Mouse (Mus musculus) embryonic facial prominence, embryonic 13.5 days (tissue): ENCODE results near the gene Mdm2. TPM values are rescaled to one million over a fixed set of nuclear protein-coding genes. Genes with fewer than 3 reads are reported as not detected.
"Not testable (repeated sequence)": the region's sequence is repeated elsewhere in the genome, so short reads cannot be mapped to it uniquely, and the experiment has no call there.

ENCODE experiments used
- ATAC-seq: fragments of 200-750 bp; cut with Nextera tagmentation; 2 replicates; pipeline ENCODE4 v1.8.0; 2017; ENCODE audit warnings: low read depth; ENCODE audit not compliant: insufficient number of reproducible peaks, insufficient read depth, low FRiP score, low TSS enrichment
- H3K27ac ChIP-seq: fragments of 300-500 bp; sonication (generic); 2 replicates; pipeline ENCODE4 v1.5.1; 2015; ENCODE audit warnings: moderate library complexity, mild to moderate bottlenecking, inconsistent platforms
- H3K27me3 ChIP-seq: fragments of 300-500 bp; sonication (generic); 2 replicates; pipeline ENCODE4 v1.6.1; 2015; ENCODE audit warnings: mild to moderate bottlenecking, inconsistent platforms
- H3K36me3 ChIP-seq: fragments of 300-500 bp; sonication (generic); 2 replicates; pipeline ENCODE4 v1.6.1; 2015; ENCODE audit warnings: mild to moderate bottlenecking, inconsistent platforms
- H3K4me1 ChIP-seq: fragments of 300-500 bp; sonication (generic); 2 replicates; pipeline ENCODE4 v1.6.1; 2015; ENCODE audit warnings: inconsistent platforms
- H3K4me2 ChIP-seq: fragments of 300-500 bp; sonication (generic); 2 replicates; pipeline ENCODE4 v1.6.1; 2015; ENCODE audit warnings: moderate library complexity, mild to moderate bottlenecking, inconsistent platforms
- H3K4me3 ChIP-seq: fragments of 300-500 bp; sonication (generic); 2 replicates; pipeline ENCODE4 v1.5.1; 2015; ENCODE audit warnings: mild to moderate bottlenecking, inconsistent platforms
- H3K9ac ChIP-seq: fragments of 300-500 bp; sonication (generic); 2 replicates; pipeline ENCODE4 v1.6.1; 2015; ENCODE audit warnings: mild to moderate bottlenecking, inconsistent platforms
- H3K9me3 ChIP-seq: fragments of 300-500 bp; sonication (generic); 2 replicates; pipeline ENCODE4 v1.6.1; 2016; ENCODE audit warnings: inconsistent platforms
- WGBS: fragments of 180-500 bp; shearing (Covaris S2); methylation state at CpG from one replicate; pipeline ENCODE4 v1.1.7; 2015; ENCODE audit warnings: mixed read lengths; 5-methylcytosine and 5-hydroxymethylcytosine counted together
- polyA plus RNA-seq: library from polyadenylated mRNA; unstranded; fragments of >200 nt; fragmentation: Nextera tagmentation; extraction: Ambion mirVana; gene quantifications from 2 replicates; pipeline ENCODE4 v1.2.1, GENCODE M21; 2015

Mdm2 gene
- polyA plus RNA-seq, 1 experiment from 2014 or later = 49.3 TPM

GRCm38 (mm10) chr10:117738140-117738921 is 27.8 kb upstream of the Mdm2 start:
- no peak overlapping the region for H3K4me3 ChIP-seq
- ATAC-seq = no peak
- no peak overlapping the region for H3K27ac ChIP-seq
- no peak overlapping the region for H3K4me2 ChIP-seq
- WGBS = 88% methylated on average over 13 of the region's 13 CpGs
- peaks cover 10% of the 10 kb centered on the region for H3K4me1 ChIP-seq
- H3K9me3 ChIP-seq = no peaks in the 10 kb centered on the region
- H3K36me3 ChIP-seq = peaks cover 47% of the 10 kb centered on the region
- no peaks in the 10 kb centered on the region for H3K27me3 ChIP-seq
- H3K9ac ChIP-seq = no peak overlapping the region

- H3K9ac ChIP-seq, H3K27ac ChIP-seq, H3K4me2 ChIP-seq, H3K27me3 ChIP-seq, H3K9me3 ChIP-seq, H3K4me3 ChIP-seq, ATAC-seq, H3K4me1 ChIP-seq: not testable (repeated sequence)
- peaks cover 53% of the 10 kb centered on the region for H3K36me3 ChIP-seq
- 95% methylated on average over 8 of the region's 8 CpGs for WGBS
Measured at GRCm38 (mm10) chr10:117737498-117737897, 26.9 kb upstream of the Mdm2 start.

GRCm38 (mm10) chr10:117737075-117737474 is 26.5 kb upstream of the Mdm2 start:
- Histone ChIP-seq H3K9me3 (no peaks in the 10 kb centered on the region), H3K36me3 (peaks cover 54% of the 10 kb centered on the region), H3K4me1 (peaks cover 10% of the 10 kb centered on the region), H3K9ac (no peak overlapping the region), H3K27ac (no peak overlapping the region), H3K27me3 (no peaks in the 10 kb centered on the region), H3K4me2 (no peak overlapping the region), H3K4me3 (no peak overlapping the region)
- 83% methylated on average over 4 of the region's 4 CpGs for WGBS
- no peak for ATAC-seq

- Histone ChIP-seq H3K4me2 (no peak overlapping the region), H3K9me3 (no peaks in the 10 kb centered on the region), H3K4me1 (peaks cover 5% of the 10 kb centered on the region), H3K36me3 (peaks cover 54% of the 10 kb centered on the region), H3K4me3 (no peak overlapping the region), H3K9ac (no peak overlapping the region), H3K27ac (no peak overlapping the region), H3K27me3 (no peaks in the 10 kb centered on the region)
- ATAC-seq = no peak
- 91% methylated on average over 5 of the region's 5 CpGs for WGBS
Measured at GRCm38 (mm10) chr10:117736573-117736972, 26.0 kb upstream of the Mdm2 start.

- not testable (repeated sequence) for H3K4me2 ChIP-seq, ATAC-seq, H3K4me1 ChIP-seq, H3K9ac ChIP-seq, H3K27ac ChIP-seq, H3K9me3 ChIP-seq, H3K4me3 ChIP-seq, H3K27me3 ChIP-seq
- H3K36me3 ChIP-seq = peaks cover 53% of the 10 kb centered on the region
- 91% methylated on average over 12 of the region's 12 CpGs for WGBS
Measured at GRCm38 (mm10) chr10:117735396-117735795, 24.8 kb upstream of the Mdm2 start.

GRCm38 (mm10) chr10:117734104-117734852 is 23.7 kb upstream of the Mdm2 start:
- not testable (repeated sequence) for H3K27me3 ChIP-seq, ATAC-seq, H3K4me1 ChIP-seq, H3K4me3 ChIP-seq, H3K4me2 ChIP-seq, H3K9ac ChIP-seq, H3K27ac ChIP-seq, H3K9me3 ChIP-seq
- peaks cover 42% of the 10 kb centered on the region for H3K36me3 ChIP-seq
- 88% methylated on average over 10 of the region's 10 CpGs for WGBS

- H3K27ac ChIP-seq, H3K9ac ChIP-seq, H3K4me3 ChIP-seq, H3K27me3 ChIP-seq, H3K4me1 ChIP-seq, ATAC-seq, H3K4me2 ChIP-seq, H3K9me3 ChIP-seq: not testable (repeated sequence)
- WGBS = 87% methylated on average over 8 of the region's 8 CpGs
- H3K36me3 ChIP-seq = peaks cover 35% of the 10 kb centered on the region
Measured at GRCm38 (mm10) chr10:117733626-117734025, 23.1 kb upstream of the Mdm2 start.

- Histone ChIP-seq H3K4me1 (no peaks in the 10 kb centered on the region), H3K9ac (no peak overlapping the region), H3K27ac (no peak overlapping the region), H3K27me3 (no peaks in the 10 kb centered on the region), H3K4me3 (no peak overlapping the region), H3K9me3 (no peaks in the 10 kb centered on the region), H3K36me3 (peaks cover 30% of the 10 kb centered on the region), H3K4me2 (no peak overlapping the region)
- no peak for ATAC-seq
- 87% methylated on average over 14 of the region's 14 CpGs for WGBS
Measured at GRCm38 (mm10) chr10:117732962-117733592, 22.5 kb upstream of the Mdm2 start.

GRCm38 (mm10) chr10:117732184-117732583 is 21.6 kb upstream of the Mdm2 start:
- no peak for ATAC-seq
- Histone ChIP-seq H3K27me3 (no peaks in the 10 kb centered on the region), H3K4me1 (no peaks in the 10 kb centered on the region), H3K4me2 (no peak overlapping the region), H3K36me3 (peaks cover 22% of the 10 kb centered on the region), H3K4me3 (no peak overlapping the region), H3K9me3 (no peaks in the 10 kb centered on the region), H3K9ac (no peak overlapping the region), H3K27ac (no peak overlapping the region)
- WGBS = 85% methylated on average over 5 of the region's 5 CpGs

- Histone ChIP-seq H3K27me3 (no peaks in the 10 kb centered on the region), H3K27ac (no peak overlapping the region), H3K9ac (no peak overlapping the region), H3K36me3 (peaks cover 15% of the 10 kb centered on the region), H3K4me3 (no peak overlapping the region), H3K4me1 (no peaks in the 10 kb centered on the region), H3K9me3 (no peaks in the 10 kb centered on the region), H3K4me2 (no peak overlapping the region)
- WGBS = 56% methylated on average over 15 of the region's 15 CpGs
- ATAC-seq = no peak
Measured at GRCm38 (mm10) chr10:117731244-117732101, 20.9 kb upstream of the Mdm2 start.

- no peaks in the 10 kb centered on the region for H3K4me1 ChIP-seq
- WGBS = 92% methylated on average over 12 of the region's 12 CpGs
Measured at GRCm38 (mm10) chr10:117730637-117731203, 20.2 kb upstream of the Mdm2 start.

More at GRCm38 (mm10) chr10:117730637-117731203, 20.2 kb upstream of the Mdm2 start:
- Histone ChIP-seq H3K9ac (no peak overlapping the region), H3K9me3 (no peaks in the 10 kb centered on the region), H3K4me2 (no peak overlapping the region), H3K36me3 (peaks cover 10% of the 10 kb centered on the region), H3K27me3 (no peaks in the 10 kb centered on the region), H3K27ac (no peak overlapping the region), H3K4me3 (no peak overlapping the region)
- no peak for ATAC-seq
